Mouse (Mus musculus) cerebellum, adult 11-12 months (tissue): ENCODE results near the gene Thap4.

Source experiments
- DNase-seq: peaks from one replicate; pipeline ENCODE4 v3.0.0; 2022

Thap4 gene

DNA sequence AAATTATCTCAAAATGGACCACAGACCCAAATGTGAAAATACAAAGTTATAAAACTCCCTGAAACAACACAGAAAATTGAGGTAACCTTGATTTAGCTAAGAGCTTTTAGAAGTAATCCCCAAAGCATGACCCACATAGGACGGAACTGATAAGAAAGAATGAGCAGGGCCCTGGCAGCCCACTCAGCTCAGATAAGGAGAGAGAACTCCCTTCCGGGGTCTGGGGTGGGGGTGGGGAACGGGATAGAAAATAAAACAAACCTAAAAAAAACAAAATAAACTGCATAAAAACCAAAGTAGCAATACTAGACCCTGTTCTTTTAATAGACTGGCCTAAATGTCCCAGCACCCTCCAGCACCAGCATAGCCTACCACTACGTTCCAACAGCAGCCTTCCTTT, 12.7 kb downstream of the Thap4 start:
- DNase-seq: no peak

DNA sequence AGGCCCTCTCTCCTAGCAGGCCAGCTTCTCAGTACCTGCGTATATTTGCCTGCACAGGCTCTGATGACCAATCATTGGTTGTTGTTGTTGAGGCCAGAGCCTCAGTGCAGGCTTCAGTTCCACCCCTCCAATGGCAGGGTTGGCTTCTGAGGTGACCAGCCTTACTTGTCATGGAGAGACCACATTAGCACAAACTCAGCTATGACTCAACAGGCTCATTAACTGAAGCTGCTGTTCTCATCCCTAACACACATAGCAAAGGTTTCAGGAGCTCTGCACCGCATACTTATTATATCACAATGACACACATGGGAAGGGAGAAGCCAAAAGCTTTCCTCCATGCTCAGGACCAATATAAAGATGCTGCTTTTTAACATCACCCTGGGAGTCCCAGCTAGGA, 14.0 kb downstream of the Thap4 start:
- DNase-seq: no peak

DNA sequence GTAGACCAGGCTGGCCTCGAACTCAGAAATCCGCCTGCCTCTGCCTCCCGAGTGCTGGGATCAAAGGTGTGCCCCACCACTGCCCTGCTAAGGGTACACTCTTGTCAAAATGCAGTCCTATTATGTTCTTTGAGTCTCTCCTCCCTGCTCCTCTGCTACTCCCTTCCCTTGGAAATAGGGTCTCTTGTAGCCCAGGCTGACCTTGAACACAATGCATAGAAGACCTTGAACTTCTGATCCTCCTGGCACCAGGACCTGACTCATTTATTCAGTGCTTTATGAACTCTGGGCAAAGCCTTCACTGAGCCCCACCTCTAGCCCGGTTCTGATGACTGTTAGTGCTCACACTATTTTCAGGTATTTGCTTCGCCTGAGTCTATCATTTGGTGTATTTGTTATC, 17.0 kb downstream of the Thap4 start:
- no peak for DNase-seq

DNA sequence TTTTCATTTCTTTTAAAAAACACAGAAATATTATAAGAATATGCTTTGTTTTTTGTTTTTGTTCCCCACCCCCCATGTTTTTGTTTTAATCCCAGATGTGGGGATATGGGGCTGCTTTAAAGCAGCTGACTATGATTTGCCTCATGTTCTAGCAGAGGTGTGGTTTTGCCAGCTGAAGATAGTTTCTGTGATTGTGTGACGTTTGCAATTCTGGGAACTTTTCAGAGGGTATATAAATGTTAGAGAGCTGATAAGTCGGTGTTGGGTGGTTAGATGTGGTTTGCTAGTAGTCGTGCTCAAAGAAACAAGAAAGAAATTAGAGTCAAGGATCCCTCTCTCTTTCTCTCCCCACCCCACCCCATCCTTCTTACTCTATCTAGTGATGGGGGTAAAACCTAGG, 18.8 kb downstream of the Thap4 start:
- DNase-seq: no peak

DNA sequence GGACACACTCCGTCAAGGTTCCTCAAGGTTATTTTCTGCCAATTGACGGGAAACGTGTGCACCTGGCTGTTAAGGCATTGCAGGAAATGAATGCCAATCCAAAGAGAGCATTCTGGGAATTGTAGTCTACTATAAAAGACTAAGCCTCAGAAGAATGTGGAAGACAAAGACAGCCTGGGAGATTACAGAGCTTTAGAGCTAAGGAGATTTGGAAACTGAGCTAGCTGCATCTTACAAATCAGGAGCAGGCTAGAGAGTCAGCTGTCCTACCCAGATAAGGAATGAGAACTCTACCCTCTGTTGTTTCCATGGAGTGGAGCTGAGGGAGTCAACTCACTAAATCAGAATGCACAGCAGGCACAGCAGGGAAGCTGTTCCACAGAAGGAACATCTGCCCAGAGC, 22.8 kb downstream of the Thap4 start:
- DNase-seq: peak; percentile 33

DNA sequence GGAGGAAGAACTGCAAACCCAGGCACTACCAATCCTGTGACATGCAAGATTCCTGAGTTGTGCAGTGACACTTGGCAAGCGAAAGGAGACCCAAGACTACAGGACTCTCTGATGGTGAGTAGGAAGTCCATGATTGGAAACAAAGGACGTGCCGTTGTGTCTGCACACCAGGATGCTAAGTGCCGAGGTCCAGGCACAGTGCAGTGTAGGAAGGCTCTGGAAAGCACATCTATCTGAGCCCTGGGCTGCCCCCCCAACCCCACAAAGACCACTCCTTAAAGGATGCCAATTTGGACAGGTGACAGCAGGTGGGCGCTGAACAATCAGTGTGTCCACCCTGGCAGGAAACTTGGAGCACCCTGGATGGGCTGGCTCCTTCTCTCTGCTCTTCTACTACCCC, 23.6 kb downstream of the Thap4 start:
- DNase-seq: peak; percentile 48

DNA sequence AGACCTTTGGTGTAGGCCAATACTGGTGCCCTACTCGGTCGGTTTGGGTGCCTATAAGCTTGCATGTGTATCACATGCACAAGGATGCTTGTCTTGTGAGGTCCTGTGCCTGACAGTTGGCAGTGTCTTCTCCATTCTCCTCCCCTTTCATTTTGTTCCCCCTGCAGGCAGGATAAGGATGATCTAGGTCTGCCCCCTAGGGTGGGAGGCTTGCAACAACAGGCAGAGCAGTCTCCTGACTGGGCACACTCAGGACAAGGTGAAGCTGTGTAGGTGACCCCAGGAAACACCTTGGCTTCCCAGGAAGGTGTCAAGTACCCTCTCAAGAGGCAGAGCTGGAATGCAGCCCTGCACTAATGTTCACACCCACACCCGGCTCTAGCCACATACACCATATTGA, 27.7 kb downstream of the Thap4 start:
- peak; percentile 29 for DNase-seq

DNA sequence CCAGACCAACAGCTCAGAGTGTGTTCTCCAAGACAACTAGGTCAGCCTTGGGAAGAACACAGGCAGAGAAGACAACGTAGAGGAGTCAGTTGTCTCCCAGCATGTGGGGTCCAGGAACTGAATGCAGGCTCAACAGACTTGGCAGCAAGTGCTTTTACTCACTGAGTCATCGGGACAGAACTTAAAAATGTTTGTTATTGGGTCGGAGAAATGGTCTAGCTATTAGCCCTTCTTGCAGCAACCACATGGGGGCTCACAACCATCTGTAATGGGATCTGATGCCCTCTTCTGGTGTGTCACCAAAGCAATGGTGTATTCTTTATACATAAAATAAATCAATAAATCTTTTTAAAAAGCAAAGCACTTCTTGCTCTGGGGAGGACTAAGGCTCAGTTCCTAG, 28.5 kb downstream of the Thap4 start:
- DNase-seq: peak; percentile 15

DNA sequence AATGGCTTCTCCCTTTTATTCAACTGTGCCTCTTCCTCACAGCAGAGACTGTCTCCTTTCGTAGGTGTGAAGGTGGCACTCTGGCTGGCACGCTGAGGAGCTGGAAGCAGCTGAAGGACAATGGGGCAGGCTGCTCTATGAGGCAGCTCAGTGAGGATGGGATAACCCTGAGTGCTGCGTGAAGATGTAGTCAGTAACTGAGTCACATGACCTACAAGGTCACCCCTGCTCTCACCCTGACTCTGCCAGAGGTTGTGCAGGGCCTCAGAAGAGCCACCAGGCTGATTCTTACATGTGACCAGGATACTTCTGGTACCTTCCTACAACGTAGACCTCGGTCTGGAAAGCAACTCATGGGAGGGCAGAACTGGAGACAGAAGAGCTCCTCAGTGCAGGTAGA, 29.0 kb downstream of the Thap4 start:
- no peak for DNase-seq

DNA sequence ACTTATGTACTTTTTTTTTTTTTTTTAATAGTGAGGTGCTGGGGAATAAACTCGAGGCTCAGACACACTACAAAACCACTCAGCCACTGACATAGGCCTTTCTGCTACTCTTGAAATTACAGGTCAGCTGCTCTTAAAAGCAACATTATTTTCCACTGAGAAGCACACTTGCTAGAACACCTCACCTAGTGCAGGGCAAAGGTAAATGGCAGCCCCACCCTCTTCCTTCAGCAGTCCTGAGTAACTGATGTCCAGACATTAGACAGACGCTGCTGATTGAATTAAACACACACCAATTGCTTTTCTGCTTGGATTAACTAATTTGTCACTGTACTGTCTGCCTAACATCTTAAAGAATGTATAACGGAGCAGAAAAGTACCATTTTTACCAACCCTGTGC, 30.0 kb downstream of the Thap4 start:
- DNase-seq: no peak

DNA sequence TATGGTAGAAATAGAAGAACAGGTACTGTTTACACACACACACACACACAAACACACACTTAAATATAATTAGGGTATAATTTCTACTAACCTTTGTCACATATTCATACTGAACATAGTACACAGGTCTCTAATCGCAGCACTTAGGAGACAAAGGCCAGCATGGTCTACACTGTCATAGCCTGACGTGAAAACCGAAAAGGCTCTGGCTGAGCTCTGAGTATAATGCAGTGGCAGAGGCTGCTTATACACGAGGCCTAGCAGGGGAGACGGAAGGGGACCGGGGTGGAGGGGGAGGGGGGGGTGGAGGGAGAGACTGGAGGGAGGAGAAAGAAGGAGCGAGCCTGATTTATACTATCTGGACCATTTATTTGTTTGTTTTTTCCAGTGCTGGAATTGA, 33.1 kb downstream of the Thap4 start:
- DNase-seq: no peak

DNA sequence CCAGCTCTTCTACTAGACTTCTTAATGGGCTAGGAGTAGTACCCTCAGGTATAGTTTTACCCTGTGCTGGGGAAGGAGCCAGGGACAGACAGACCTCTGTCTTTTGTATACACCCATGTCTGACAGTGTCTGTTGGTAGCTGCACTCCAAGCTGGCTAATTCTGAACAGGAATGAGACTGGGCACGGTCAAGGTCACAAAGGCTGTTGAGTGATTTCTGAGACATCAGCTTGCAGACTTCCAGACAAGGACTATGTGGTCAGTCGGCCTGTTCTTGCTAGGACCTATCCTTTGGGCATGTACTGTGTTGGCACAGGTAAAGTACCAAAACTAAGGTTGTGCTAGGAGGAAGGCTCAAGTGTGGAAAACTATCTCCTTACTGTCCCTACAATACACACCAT, 38.5 kb downstream of the Thap4 start:
- DNase-seq: no peak

DNA sequence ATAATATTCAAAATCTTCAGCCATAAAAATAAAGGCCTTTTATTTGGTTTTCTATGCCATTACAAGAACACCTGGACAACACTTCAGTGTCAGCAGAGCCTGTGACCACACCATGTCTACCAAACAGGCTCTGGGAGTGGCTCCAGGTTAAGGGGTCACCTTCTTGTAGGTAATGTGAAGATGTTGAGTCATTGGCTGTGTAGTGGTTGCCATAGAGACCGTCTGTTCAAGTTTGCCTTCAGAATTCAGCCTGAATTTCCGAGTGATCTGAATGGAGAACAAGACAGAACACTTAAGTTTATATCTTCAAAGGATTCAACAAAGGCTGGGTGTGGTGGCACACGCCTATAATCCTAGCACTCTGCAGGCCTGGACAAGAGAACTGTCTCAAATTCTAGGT, 49.3 kb downstream of the Thap4 start:
- no peak for DNase-seq

DNA sequence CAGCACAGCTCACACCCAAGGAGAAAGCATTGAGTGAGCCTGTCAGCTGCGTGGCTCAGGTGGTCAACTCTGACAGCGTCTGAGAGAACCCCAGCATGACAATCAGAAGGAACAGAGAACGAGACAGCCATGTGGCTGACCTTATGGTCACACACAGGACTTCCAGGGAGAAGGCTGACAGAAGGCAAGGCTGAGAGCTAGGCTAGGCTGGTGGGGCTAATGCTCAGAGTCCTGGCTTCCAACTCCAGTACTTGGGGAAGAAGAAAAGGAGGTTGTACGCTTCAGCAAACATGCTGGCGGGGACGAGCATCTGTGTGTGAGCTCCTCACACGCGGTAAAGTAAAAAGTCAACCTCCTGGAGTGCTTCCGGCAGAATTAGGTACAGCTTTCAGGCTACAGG, 50.3 kb downstream of the Thap4 start:
- no peak for DNase-seq

DNA sequence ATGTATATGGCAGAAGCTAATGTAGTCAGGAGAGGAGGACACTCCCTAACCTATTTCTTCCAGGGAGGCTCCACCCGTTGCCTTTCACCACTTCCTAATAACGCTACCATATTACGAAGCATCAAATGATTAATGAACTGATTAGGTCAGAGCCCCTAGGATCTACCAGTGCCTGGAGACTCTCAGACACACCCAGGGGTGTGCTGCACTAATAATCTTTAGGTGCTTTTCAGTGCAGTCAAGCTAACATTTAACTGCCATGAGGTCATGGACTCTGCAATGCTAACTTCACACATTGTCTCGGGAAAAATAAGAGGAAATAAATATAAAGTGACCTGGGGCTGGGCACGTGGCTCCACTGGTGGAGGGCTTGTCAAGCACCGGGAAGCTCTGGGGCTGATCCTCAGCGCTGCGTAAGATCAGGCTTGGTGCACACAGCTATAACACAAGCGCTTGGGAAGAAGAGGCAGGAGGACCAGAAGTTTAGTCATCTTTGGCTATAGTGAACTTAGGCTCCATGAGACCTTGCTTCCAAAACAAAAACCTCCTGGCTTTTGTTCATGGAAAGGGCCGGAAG, 51.1 kb downstream of the Thap4 start:
- no peak for DNase-seq

DNA sequence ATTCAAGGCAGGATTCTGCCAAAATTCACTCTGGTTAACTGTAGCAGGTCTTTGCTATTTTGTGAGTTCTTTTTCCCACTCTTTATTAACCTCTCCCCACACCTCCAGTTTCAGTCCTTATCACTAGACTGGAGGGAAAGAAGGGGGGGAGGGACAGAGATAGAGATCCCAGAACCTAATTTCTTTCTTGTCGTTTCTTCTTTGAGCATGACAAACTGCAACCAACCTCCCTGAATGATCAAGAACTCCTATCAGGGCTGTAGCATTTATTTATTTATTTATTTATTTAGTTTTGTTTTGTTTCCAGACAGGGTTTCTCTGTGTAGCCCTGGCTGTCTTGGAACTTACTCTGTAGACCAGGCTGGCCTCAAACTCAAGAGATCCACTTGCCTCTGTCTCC, 52.6 kb downstream of the Thap4 start:
- no peak for DNase-seq

DNA sequence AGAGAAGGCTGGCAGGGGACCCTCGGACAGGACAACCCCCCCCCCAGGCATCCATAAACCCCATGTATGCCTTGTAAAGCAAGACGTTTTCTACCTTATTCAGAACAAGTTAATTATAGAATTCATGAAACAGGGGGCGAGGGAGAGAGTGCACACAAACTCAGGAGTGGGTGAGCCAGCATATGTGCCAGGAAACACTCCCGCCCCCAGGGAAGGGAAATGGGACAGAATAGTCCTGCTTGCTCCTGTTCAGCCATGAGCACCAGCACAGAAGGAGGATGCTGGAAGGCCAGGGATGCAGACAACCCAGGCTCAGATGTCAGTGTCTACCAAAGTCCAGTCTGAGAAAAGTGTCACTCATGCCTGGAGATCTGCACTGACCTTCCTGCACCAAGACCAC, 55.5 kb downstream of the Thap4 start:
- DNase-seq: no peak

DNA sequence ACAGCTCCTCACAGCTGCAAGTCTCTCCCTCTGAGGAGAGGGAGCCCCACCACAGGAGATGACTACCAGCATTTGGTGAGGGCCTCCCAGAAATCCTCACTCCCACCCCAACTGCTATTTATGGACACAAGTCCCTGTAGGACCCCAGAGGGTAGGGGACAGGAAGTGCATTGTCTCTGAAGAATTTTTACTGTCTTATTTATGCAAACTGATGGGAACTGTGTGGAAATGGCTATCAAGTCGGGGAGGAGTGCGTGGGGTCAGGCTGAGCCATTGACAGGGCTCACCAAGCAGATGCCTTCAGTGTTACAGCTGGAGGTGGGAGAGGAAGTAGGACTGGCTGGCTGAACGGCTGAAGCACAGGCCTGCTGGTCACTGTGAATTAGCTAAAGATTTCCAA, 57.3 kb downstream of the Thap4 start:
- DNase-seq: no peak

DNA sequence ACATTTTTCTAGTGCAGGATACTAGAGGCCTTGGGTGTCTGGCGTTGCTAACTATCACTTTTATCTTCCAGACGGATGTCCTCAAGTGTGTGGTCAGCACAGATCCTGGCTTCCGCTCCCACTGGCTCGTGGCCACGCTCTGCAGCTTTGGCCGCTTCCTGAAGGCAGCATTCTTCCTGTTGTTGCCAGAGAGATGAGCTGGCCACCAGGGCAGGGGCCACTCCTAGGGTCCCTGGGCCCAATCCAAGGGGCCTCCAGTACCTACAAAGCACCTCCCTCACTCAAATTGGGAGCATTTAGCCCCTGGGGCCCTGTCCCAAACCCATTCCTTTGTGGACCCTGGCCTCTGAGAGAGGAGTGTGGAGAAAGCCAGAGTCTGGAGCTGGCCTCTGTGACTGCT, 59.7 kb downstream of the Thap4 start:
- DNase-seq: peak; percentile 32

DNA sequence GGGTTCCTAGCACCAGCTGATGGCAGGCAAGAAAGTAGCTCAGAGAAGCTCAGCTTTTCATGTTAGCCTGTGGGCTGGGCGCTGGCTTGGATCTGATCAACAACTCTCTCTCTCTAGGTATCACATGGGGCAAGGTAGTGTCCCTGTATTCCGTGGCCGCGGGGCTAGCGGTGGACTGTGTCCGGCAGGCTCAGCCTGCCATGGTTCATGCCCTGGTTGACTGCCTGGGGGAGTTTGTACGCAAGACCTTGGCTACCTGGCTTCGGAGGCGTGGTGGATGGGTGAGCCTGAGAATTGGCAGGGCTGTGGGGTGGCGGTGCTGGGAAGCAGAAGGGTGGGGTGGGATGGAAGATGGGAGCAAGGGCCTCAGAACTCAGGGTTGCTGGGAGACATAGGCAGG, 60.7 kb downstream of the Thap4 start:
- DNase-seq: no peak

DNA sequence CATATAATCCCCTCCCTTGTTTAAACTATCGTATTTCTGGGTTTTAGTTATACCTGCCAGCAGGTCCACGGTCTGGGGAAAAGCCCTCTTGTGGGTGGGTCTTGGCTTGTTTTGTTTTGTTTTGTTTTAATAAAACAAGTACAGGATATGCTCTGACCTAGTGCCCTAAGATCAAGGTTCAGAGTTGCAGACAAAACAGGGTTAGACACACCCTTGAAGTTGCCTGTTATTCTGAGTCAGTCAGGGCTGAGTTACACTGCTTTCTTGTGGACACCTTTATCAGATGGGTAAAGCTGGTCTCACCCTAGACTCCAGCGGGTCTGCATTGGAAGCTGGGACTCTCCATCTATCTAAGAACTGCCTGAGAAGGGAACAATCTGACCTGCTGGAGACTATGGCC, 61.2 kb downstream of the Thap4 start:
- DNase-seq: no peak

DNA sequence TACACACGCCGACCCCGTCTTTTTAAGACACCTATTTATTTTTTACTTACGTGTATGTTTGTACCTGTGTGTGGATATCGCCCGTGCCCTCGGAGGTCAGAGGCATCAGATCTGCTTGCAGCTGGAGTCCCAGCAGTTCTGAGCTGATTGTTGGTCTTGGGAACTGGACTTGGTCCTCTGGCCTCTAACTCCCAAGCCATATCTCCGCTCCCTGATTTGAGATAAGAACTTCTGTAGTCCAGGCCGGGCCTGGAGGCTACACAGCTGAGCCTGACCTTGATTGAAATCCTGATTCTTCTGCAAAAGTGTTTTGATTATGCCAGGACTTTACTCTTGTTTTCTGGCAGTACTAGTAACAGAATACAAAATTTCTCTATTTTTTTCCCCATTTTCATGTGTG, 61.9 kb downstream of the Thap4 start:
- no peak for DNase-seq

DNA sequence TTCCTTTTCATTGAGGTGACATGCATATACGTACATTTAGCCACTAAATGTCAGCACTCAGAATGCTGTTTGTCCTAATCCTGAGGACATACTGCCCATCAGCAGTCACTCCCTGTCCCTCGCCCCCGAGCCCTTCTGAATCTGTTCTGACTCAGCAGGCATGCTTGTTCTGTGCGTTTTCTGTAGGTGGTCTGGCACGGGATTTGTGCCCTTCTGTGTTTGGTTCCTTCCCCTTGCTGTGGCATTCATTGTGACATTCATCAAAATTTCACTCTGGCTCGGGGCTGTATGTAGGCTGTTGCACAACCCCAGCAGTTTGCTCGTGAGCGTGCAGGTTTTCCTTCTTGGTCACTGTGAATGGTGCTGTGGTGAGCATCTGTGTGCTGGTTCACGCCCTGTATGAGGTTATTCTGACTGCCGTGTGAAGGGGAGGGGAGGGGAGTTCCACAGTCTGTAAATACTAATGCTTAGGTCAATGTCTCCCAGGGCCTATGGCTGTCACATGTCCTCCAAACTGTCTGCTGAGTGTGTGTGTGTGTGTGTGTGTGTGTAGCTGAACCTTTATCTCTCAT, 62.8 kb downstream of the Thap4 start:
- no peak for DNase-seq

DNA sequence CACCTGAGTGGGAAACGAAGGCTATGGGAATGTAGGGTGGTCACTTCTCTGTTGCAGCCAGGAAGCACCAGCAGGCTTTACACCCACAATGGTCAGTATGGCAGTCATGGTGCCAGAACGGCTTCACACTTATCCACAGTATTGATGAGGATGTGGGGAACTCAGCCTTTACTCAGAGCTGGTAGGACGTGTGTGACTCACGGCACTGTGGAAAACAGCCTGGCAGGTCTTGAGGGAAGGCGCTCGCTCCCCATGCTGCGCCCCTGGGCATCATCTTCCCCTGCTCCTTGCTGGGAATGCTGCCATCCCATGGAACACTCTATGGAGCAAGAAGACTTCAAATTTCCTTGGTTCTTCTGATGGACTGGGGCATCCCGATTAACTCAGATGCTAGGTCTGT, 63.6 kb downstream of the Thap4 start:
- no peak for DNase-seq

DNA sequence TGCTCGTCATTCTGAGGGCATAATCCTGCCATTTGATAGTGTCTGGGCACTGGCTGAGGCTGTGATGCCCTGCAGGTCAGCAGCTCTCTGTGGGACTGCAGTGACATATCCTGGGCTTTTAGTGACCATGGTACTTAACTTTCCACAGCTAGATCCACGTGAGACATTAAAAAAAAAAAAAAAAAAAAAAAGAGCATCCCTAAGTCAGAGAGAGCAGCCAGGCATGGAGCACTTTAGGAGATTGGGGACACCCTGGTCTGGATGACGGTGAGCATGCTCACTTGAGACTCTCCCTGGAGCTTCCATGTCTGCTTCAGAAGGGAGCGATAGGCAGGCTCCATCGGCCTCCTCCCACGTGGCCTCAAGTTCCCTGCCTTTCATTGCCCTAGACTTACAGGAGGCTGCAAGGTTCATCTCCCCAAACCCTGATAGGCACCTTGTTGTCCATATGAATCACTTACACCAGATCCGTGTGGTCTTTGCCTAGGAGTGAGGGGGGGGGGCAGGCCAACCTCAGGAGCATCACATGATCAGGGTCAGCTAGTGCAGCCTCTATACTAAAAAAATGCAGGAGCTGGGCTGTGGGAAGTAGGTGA, 64.7 kb downstream of the Thap4 start:
- DNase-seq: no peak
